Mouse (Mus musculus) hindbrain, embryonic 16.5 days (tissue): ENCODE data around the gene Efhb. TPM values are rescaled to one million over a fixed set of nuclear protein-coding genes. Genes with fewer than 3 reads are reported as not detected.

Source experiments
- ATAC-seq: fragments of 200-750 bp; cut with Nextera tagmentation; 2 replicates; pipeline ENCODE4 v1.8.0; 2017; ENCODE audit warnings: moderate TSS enrichment, moderate library complexity
- H3K27ac ChIP-seq: fragments of 300-500 bp; sonication (generic); 2 replicates; pipeline ENCODE4 v1.5.1; 2014; ENCODE audit warnings: low read depth, mild to moderate bottlenecking, control low read depth, low read length, moderate library complexity
- H3K27me3 ChIP-seq: fragments of 300-500 bp; sonication (generic); replicated peaks from 2 replicates; pipeline ENCODE4 v1.6.1; 2014; ENCODE audit warnings: low read length; ENCODE audit not compliant: control insufficient read depth, insufficient read depth
- H3K36me3 ChIP-seq: fragments of 300-500 bp; sonication (generic); 2 replicates; pipeline ENCODE4 v1.6.1; 2014; ENCODE audit warnings: mild to moderate bottlenecking, low read length, moderate library complexity, mixed read lengths; ENCODE audit not compliant: control insufficient read depth, insufficient read depth
- H3K4me1 ChIP-seq: fragments of 300-500 bp; sonication (generic); 2 replicates; pipeline ENCODE4 v1.6.1; 2014; ENCODE audit warnings: low read depth, low read length; ENCODE audit not compliant: control insufficient read depth, insufficient read depth
- H3K4me2 ChIP-seq: fragments of 300-500 bp; sonication (generic); 2 replicates; pipeline ENCODE4 v1.6.1; 2014; ENCODE audit warnings: mild to moderate bottlenecking, low read length, control low read depth, moderate library complexity
- H3K4me3 ChIP-seq: fragments of 300-500 bp; sonication (generic); 2 replicates; pipeline ENCODE4 v1.5.1; 2014; ENCODE audit warnings: mild to moderate bottlenecking, low read length, control low read depth, moderate library complexity
- H3K9ac ChIP-seq: fragments of 300-500 bp; sonication (generic); 2 replicates; pipeline ENCODE4 v1.6.1; 2014; ENCODE audit warnings: low read depth, mild to moderate bottlenecking, control low read depth, low read length, moderate library complexity
- H3K9me3 ChIP-seq: fragments of 300-500 bp; sonication (generic); 2 replicates; pipeline ENCODE4 v1.6.1; 2014; ENCODE audit warnings: mild to moderate bottlenecking, low read length, moderate library complexity; ENCODE audit not compliant: control insufficient read depth
- WGBS: fragments of 180-500 bp; shearing (Covaris S2); extraction: QIAGEN DNeasy Blood & Tissue Kit; methylation state at CpG from one replicate; pipeline ENCODE4 v1.1.7; 2014; 5-methylcytosine and 5-hydroxymethylcytosine counted together
- polyA plus RNA-seq: library from polyadenylated mRNA; unstranded; fragments of >200 nt; fragmentation: Nextera tagmentation; extraction: Ambion mirVana; gene quantifications from 2 replicates; pipeline ENCODE4 v1.2.1, GENCODE M21; 2015

The Efhb gene
- polyA plus RNA-seq, 1 experiment from 2014 or later = 0.80 TPM

- no peak for ATAC-seq
- Histone ChIP-seq H3K4me2 (peak overlapping the region; percentile 80), H3K4me1 (peaks cover 18% of the 10 kb centered on the region), H3K9me3 (no peaks in the 10 kb centered on the region), H3K27ac (peak overlapping the region; percentile 100), H3K9ac (peak overlapping the region; percentile 94), H3K27me3 (no peaks in the 10 kb centered on the region), H3K4me3 (peak overlapping the region; percentile 100), H3K36me3 (no peaks in the 10 kb centered on the region)
- WGBS = 8% methylated on average over 15 of the region's 15 CpGs
These were observed 15.1 kb upstream of the Efhb start for GRCm38 (mm10) chr17:53478066-53478857.

- no peaks in the 10 kb centered on the region for H3K4me1 ChIP-seq
- H3K4me3 ChIP-seq = no peak overlapping the region
- no peaks in the 10 kb centered on the region for H3K27me3 ChIP-seq
- H3K9ac ChIP-seq = no peak overlapping the region
- H3K27ac ChIP-seq = no peak overlapping the region
- H3K9me3 ChIP-seq = no peaks in the 10 kb centered on the region
- ATAC-seq = no peak
- no peak overlapping the region for H3K4me2 ChIP-seq
- no peaks in the 10 kb centered on the region for H3K36me3 ChIP-seq
These were observed 5.6 kb upstream of the Efhb start for GRCm38 (mm10) chr17:53468697-53469096.

GRCm38 (mm10) chr17:53465569-53465968 is 2.4 kb upstream of the Efhb start:
- no peaks in the 10 kb centered on the region for H3K27me3 ChIP-seq
- peaks cover 6% of the 10 kb centered on the region for H3K4me1 ChIP-seq
- 77% methylated on average over 4 of the region's 4 CpGs for WGBS
- H3K9ac ChIP-seq = no peak overlapping the region
- H3K4me2 ChIP-seq = no peak overlapping the region
- H3K36me3 ChIP-seq = no peaks in the 10 kb centered on the region
- H3K4me3 ChIP-seq = no peak overlapping the region
- no peak for ATAC-seq
- H3K9me3 ChIP-seq = no peaks in the 10 kb centered on the region
- no peak overlapping the region for H3K27ac ChIP-seq

GRCm38 (mm10) chr17:53463496-53463840 is 347 bp upstream of the Efhb start:
- Histone ChIP-seq H3K27ac (no peak overlapping the region), H3K4me3 (peak overlapping the region; percentile 51)

GRCm38 (mm10) chr17:53456742-53457141 is 6.4 kb downstream of the Efhb start:
- WGBS = 79% methylated on average over 1 of the region's 1 CpGs
- no peak overlapping the region for H3K27ac ChIP-seq
- H3K4me1 ChIP-seq = no peaks in the 10 kb centered on the region
- no peaks in the 10 kb centered on the region for H3K36me3 ChIP-seq
- H3K4me3 ChIP-seq = no peak overlapping the region
- ATAC-seq = no peak
- H3K9me3 ChIP-seq = peaks cover 4% of the 10 kb centered on the region; the same call in 1 of the 2 replicates
- H3K27me3 ChIP-seq = no peaks in the 10 kb centered on the region
- no peak overlapping the region for H3K4me2 ChIP-seq
- no peak overlapping the region for H3K9ac ChIP-seq

More at GRCm38 (mm10) chr17:53463496-53463840, 347 bp upstream of the Efhb start:
- Histone ChIP-seq H3K36me3 (no peaks in the 10 kb centered on the region), H3K9ac (peak overlapping the region; percentile 59), H3K4me2 (peak overlapping the region; percentile 88), H3K9me3 (no peaks in the 10 kb centered on the region), H3K27me3 (no peaks in the 10 kb centered on the region), H3K4me1 (peaks cover 6% of the 10 kb centered on the region)
- 25% methylated on average over 7 of the region's 9 CpGs for WGBS
- peak; percentile 48 for ATAC-seq

- H3K4me3 ChIP-seq = no peak overlapping the region
These were observed 7.0 kb downstream of the Efhb start for GRCm38 (mm10) chr17:53456152-53456551.

DNA sequence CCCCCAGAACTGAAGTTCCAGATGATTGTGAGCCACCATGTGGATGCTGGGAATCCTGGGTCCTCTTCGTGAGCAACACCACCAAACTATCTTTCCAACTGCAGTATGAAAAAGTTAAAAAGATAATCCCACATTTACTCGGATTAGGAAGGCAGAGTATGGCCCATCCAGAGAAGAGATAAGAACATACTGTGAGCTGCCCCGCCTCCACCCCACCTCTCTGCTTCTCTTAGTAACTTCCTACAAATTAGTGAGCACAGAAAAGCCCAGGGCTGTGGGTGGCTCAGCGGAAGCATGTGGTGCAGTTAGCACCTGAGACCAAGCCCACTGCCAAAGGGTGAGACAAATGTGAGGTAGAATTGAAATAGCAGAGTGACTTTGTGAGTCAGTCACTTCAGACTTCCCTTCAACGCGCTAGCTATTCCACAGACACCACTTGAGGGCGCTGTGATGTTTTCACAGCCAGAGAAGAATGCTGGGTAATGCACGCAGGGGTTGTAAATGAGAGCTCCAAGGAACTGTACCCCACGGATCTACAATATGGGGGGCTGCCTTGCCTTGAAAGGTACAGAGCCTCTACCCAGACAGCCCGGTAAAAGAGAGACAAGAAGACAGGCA is 60.3 kb downstream of the Efhb start:
- no peak for ATAC-seq
- no peak overlapping the region for H3K4me2 ChIP-seq
- no peaks in the 10 kb centered on the region for H3K27me3 ChIP-seq
- no peaks in the 10 kb centered on the region for H3K36me3 ChIP-seq
- no peak overlapping the region for H3K9ac ChIP-seq
- H3K4me3 ChIP-seq = no peak overlapping the region
- H3K9me3 ChIP-seq = no peaks in the 10 kb centered on the region
- no peak overlapping the region for H3K27ac ChIP-seq
- H3K4me1 ChIP-seq = no peaks in the 10 kb centered on the region
- 48% methylated on average over 10 of the region's 10 CpGs for WGBS

More at GRCm38 (mm10) chr17:53456152-53456551, 7.0 kb downstream of the Efhb start:
- H3K9me3 ChIP-seq = peaks cover 4% of the 10 kb centered on the region; the same call in 1 of the 2 replicates
- no peak overlapping the region for H3K4me2 ChIP-seq
- no peak overlapping the region for H3K27ac ChIP-seq
- H3K36me3 ChIP-seq = no peaks in the 10 kb centered on the region
- H3K27me3 ChIP-seq = no peaks in the 10 kb centered on the region
- WGBS = 82% methylated on average over 2 of the region's 2 CpGs
- no peak for ATAC-seq
- no peaks in the 10 kb centered on the region for H3K4me1 ChIP-seq
- H3K9ac ChIP-seq = no peak overlapping the region

- Histone ChIP-seq H3K9ac (no peak overlapping the region), H3K4me2 (no peak overlapping the region), H3K4me3 (no peak overlapping the region), H3K9me3 (no peaks in the 10 kb centered on the region), H3K27me3 (no peaks in the 10 kb centered on the region), H3K27ac (no peak overlapping the region), H3K36me3 (no peaks in the 10 kb centered on the region), H3K4me1 (no peaks in the 10 kb centered on the region)
- WGBS = 90% methylated on average over 2 of the region's 2 CpGs
- ATAC-seq = no peak
These were observed 69.9 kb downstream of the Efhb start for GRCm38 (mm10) chr17:53393201-53393600.

GRCm38 (mm10) chr17:53389507-53389906 is 73.6 kb downstream of the Efhb start:
- no peaks in the 10 kb centered on the region for H3K9me3 ChIP-seq
- ATAC-seq = no peak
- no peak overlapping the region for H3K9ac ChIP-seq
- no peak overlapping the region for H3K4me3 ChIP-seq
- H3K27ac ChIP-seq = no peak overlapping the region
- H3K4me1 ChIP-seq = no peaks in the 10 kb centered on the region
- no peak overlapping the region for H3K4me2 ChIP-seq
- WGBS = 49% methylated on average over 4 of the region's 4 CpGs
- H3K27me3 ChIP-seq = no peaks in the 10 kb centered on the region
- H3K36me3 ChIP-seq = no peaks in the 10 kb centered on the region
